Mouse (Mus musculus) ES-E14 (cell line): ENCODE results near the gene Rab40c. TPM values are rescaled to one million over a fixed set of nuclear protein-coding genes. Genes with fewer than 3 reads are reported as not detected.

ENCODE experiments used
- DNase-seq: peaks from one replicate; pipeline ENCODE4 v3.0.0-alpha.2; 2013; ENCODE audit warnings: low read depth, low spot score
- H3K27ac ChIP-seq: 2 replicates; pipeline ENCODE4 v1.5.1; 2012; ENCODE audit warnings: low read depth, mild to moderate bottlenecking, low read length, moderate library complexity, mixed read lengths; ENCODE audit not compliant: poor library complexity, insufficient read depth, severe bottlenecking
- H3K36me3 ChIP-seq: 2 replicates; pipeline ENCODE4 v1.6.1; 2012; ENCODE audit warnings: mild to moderate bottlenecking, low read length, moderate library complexity, mixed read lengths; ENCODE audit not compliant: control insufficient read depth, poor library complexity, insufficient read depth, severe bottlenecking
- H3K4me1 ChIP-seq, 2 experiments: fragments of 150-350 bp in 1 of 2; sonication (generic) in 1 of 2; 2 replicates each; pipeline ENCODE4 v1.6.1; 2012; ENCODE audit warnings: low read length in 2 of 2, mild to moderate bottlenecking in 1 of 2, mixed read lengths in 1 of 2; ENCODE audit not compliant: control insufficient read depth in 2 of 2, insufficient read depth in 2 of 2, poor library complexity in 1 of 2
- H3K4me3 ChIP-seq, 2 experiments: fragments of 150-350 bp in 1 of 2; sonication (generic) in 1 of 2; 2 replicates each; pipeline ENCODE4 v1.5.1; 2012; ENCODE audit warnings: low read length in 2 of 2, low read depth in 1 of 2, mild to moderate bottlenecking in 1 of 2, mixed read lengths in 1 of 2; ENCODE audit not compliant: insufficient read depth in 1 of 2, poor library complexity in 1 of 2, severe bottlenecking in 1 of 2
- H3K9ac ChIP-seq: 2 replicates; pipeline ENCODE4 v1.6.1; 2012; ENCODE audit warnings: low read depth, mild to moderate bottlenecking, low read length, mixed read lengths; ENCODE audit not compliant: poor library complexity, insufficient read depth, severe bottlenecking
- H3K9me3 ChIP-seq: fragments of 150-350 bp; sonication (generic); 2 replicates; pipeline ENCODE4 v1.6.1; 2012; ENCODE audit warnings: low read depth, mild to moderate bottlenecking, low read length; ENCODE audit not compliant: control insufficient read depth, insufficient read depth
- CHD2 ChIP-seq: IDR thresholded peaks from 2 replicates; pipeline ENCODE4 v1.6.1; 2014; ENCODE audit warnings: mild to moderate bottlenecking, low read depth, low read length, inconsistent platforms
- HCFC1 ChIP-seq: IDR thresholded peaks from 2 replicates; pipeline ENCODE4 v1.6.1; 2012; ENCODE audit warnings: low read length, inconsistent platforms, borderline replicate concordance; ENCODE audit not compliant: insufficient read depth
- MAFK ChIP-seq: IDR thresholded peaks from 2 replicates; pipeline ENCODE4 v1.6.1; 2014; ENCODE audit warnings: mild to moderate bottlenecking, low read depth, low read length, inconsistent platforms; ENCODE audit not compliant: insufficient read depth
- ZC3H11A ChIP-seq: IDR thresholded peaks from 2 replicates; pipeline ENCODE4 v1.6.1; 2012; ENCODE audit warnings: low read depth, mild to moderate bottlenecking, inconsistent platforms, low read length, borderline replicate concordance
- ZNF384 ChIP-seq: IDR thresholded peaks from 2 replicates; pipeline ENCODE4 v1.6.1; 2012; ENCODE audit warnings: low read depth, low read length, inconsistent platforms
- in situ Hi-C, 2 experiments: fragments of 600-800 bp; cut with MboI; formaldehyde crosslinking; loops; one replicate each; pipeline ENCODE4 v1.15.1; 2025; ENCODE audit warnings: low sequenced_read_pairs in 2 of 2, inconsistent platforms in 1 of 2; ENCODE audit not compliant: unreplicated experiment in 2 of 2
- total RNA-seq: library from RNA; depleted of rRNA; stranded (reverse); fragments of 300-350 nt; gene quantifications from 2 replicates; pipeline ENCODE4 v1.2.3, GENCODE M21; 2012

Rab40c gene
- total RNA-seq, 1 experiment: 15.7 TPM

- Histone ChIP-seq H3K4me3 (no peak overlapping the region), H3K27ac (no peak overlapping the region), H3K9ac (no peak overlapping the region), H3K4me1 (0 out of 4 replicates have a peak, but pooled peaks cover 0 to 1% of the 10 kb centered on the region in 2 experiments), H3K9me3 (no peaks in the 10 kb centered on the region), H3K36me3 (peaks cover 5% of the 10 kb centered on the region; the same call in 1 of the 2 replicates)
- in situ Hi-C loops: no loop called here
- no peak for TF ChIP-seq MAFK
- no peak for TF ChIP-seq HCFC1
- no peak for TF ChIP-seq CHD2
- TF ChIP-seq ZNF384: no peak
- TF ChIP-seq ZC3H11A: no peak
- no peak for DNase-seq
These were observed 42.9 kb upstream of the Rab40c start for GRCm38 (mm10) chr17:25962413-25962905.

- in situ Hi-C loops: no loop called here
- no peak for TF ChIP-seq ZC3H11A
- TF ChIP-seq ZNF384: no peak
- TF ChIP-seq CHD2: no peak
- no peak for TF ChIP-seq HCFC1
- no peak for TF ChIP-seq MAFK
- peaks cover 5% of the 10 kb centered on the region; the same call in 1 of the 2 replicates for H3K36me3 ChIP-seq
These were observed 42.0 kb upstream of the Rab40c start for GRCm38 (mm10) chr17:25961566-25961965.

GRCm38 (mm10) chr17:25959630-25960467 is 40.3 kb upstream of the Rab40c start:
- Histone ChIP-seq H3K36me3 (peaks cover 5% of the 10 kb centered on the region; the same call in 1 of the 2 replicates), H3K4me1 (0 out of 4 replicates have a peak, but pooled peaks cover 0 to 2% of the 10 kb centered on the region in 2 experiments), H3K27ac (no peak overlapping the region), H3K4me3 (no peak overlapping the region), H3K9me3 (no peaks in the 10 kb centered on the region), H3K9ac (no peak overlapping the region)
- in situ Hi-C loops: no loop called here
- DNase-seq: no peak
- TF ChIP-seq MAFK (no peak), CHD2 (no peak), ZC3H11A (no peak), HCFC1 (no peak), ZNF384 (no peak)

More at GRCm38 (mm10) chr17:25961566-25961965, 42.0 kb upstream of the Rab40c start:
- H3K9ac ChIP-seq: no peak overlapping the region
- no peaks in the 10 kb centered on the region for H3K9me3 ChIP-seq
- DNase-seq: no peak
- H3K4me1 ChIP-seq: 0 out of 4 replicates have a peak, but pooled peaks cover 0 to 2% of the 10 kb centered on the region in 2 experiments
- H3K27ac ChIP-seq: no peak overlapping the region
- no peak overlapping the region for H3K4me3 ChIP-seq

GRCm38 (mm10) chr17:25958771-25959494 is 39.4 kb upstream of the Rab40c start:
- H3K4me3 ChIP-seq: no peak overlapping the region
- H3K36me3 ChIP-seq: peaks cover 5% of the 10 kb centered on the region; the same call in 1 of the 2 replicates
- in situ Hi-C loops: no loop called here
- no peak for TF ChIP-seq CHD2
- no peak for TF ChIP-seq MAFK
- no peak for TF ChIP-seq ZC3H11A
- no peak for TF ChIP-seq ZNF384
- TF ChIP-seq HCFC1: no peak
- H3K27ac ChIP-seq: no peak overlapping the region
- no peak overlapping the region for H3K9ac ChIP-seq
- no peaks in the 10 kb centered on the region for H3K9me3 ChIP-seq
- DNase-seq: no peak
- H3K4me1 ChIP-seq: 0 out of 4 replicates have a peak, but pooled peaks cover 0 to 2% of the 10 kb centered on the region in 2 experiments
